Mouse (Mus musculus): ENCODE data around the gene Agbl5. TPM values are rescaled to one million over a fixed set of nuclear protein-coding genes. Genes with fewer than 3 reads are reported as not detected.

Agbl5 gene
- polyA plus RNA-seq, 1 experiment = 3.1 TPM

DNA sequence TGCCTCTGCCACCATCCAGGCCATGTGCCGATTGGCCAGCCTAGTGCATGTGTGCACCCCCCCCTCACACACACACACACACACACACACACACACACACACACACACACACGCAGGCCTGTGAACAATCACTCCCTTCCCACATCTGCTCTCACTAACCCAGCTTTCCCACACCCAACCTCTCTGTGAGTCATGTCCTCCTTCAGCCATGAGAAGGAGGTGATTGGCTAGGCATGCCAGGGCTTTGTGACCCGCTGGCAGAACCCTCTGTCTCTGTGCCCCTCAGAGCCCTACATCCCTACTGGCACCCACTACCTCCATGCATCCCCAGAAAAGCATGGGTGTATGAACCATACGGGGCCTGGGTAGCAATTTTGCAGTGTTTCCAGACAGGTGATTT lies 35.0 kb upstream of the Agbl5 start:
- no peaks in the 10 kb centered on the region for H3K36me3 ChIP-seq (ENCODE audit: control insufficient read depth, insufficient read depth)
- no peak overlapping the region for H3ac ChIP-seq (ENCODE audit: control insufficient read depth, insufficient read length)
- TF ChIP-seq POLR2A (IDR thresholded peaks at IDR 0.05; ENCODE audit: insufficient read length, low read depth) (no peak), MYOG (IDR thresholded peaks at IDR 0.05; ENCODE audit: control insufficient read depth in 1 of 3, insufficient read depth in 1 of 3, insufficient read length in 2 of 3, low read depth in 2 of 3) (no peak), TCF3 (IDR thresholded peaks at IDR 0.05; ENCODE audit: insufficient read length, low read depth) (no peak), CEBPB (IDR thresholded peaks at IDR 0.05; ENCODE audit: insufficient read depth, poor library complexity, severe bottlenecking) (no peak), SRF (IDR thresholded peaks at IDR 0.05; ENCODE audit: control insufficient read depth, insufficient read length, low read depth) (no peak), REST (IDR thresholded peaks at IDR 0.05; ENCODE audit: insufficient read depth, insufficient read length) (no peak), POLR2AphosphoS2 (IDR thresholded peaks at IDR 0.05; ENCODE audit: insufficient read length, low read depth) (no peak), MYOD1 (IDR thresholded peaks at IDR 0.05; ENCODE audit: control insufficient read depth in 1 of 3, insufficient read length in 2 of 3, low read depth in 2 of 3) (no peak), TCF12 (IDR thresholded peaks at IDR 0.05; ENCODE audit: insufficient read depth, poor library complexity, severe bottlenecking) (no peak), E2F4 (IDR thresholded peaks at IDR 0.05; ENCODE audit: insufficient read depth) (no peak), MAX (IDR thresholded peaks at IDR 0.05; ENCODE audit: low read depth) (no peak), USF1 (IDR thresholded peaks at IDR 0.05; ENCODE audit: low read depth) (no peak)
- no peaks in the 10 kb centered on the region for H3K79me2 ChIP-seq (ENCODE audit: control insufficient read depth, insufficient read depth)
- no peak overlapping the region for H3K4me3 ChIP-seq
- H3K27me3 ChIP-seq (ENCODE audit: control insufficient read depth, insufficient read depth, insufficient read length) = no peaks in the 10 kb centered on the region
- no peak overlapping the region for H3K4me2 ChIP-seq (ENCODE audit: low read depth)

GRCm38 (mm10) chr5:30855674-30856073 lies 32.8 kb upstream of the Agbl5 start:
- no peak overlapping the region for H3ac ChIP-seq (ENCODE audit: control insufficient read depth, insufficient read length)
- H3K79me2 ChIP-seq (ENCODE audit: control insufficient read depth, insufficient read depth) = no peaks in the 10 kb centered on the region
- no peak overlapping the region for H3K4me3 ChIP-seq
- H3K4me2 ChIP-seq (ENCODE audit: low read depth) = no peak overlapping the region
- TF ChIP-seq E2F4 (IDR thresholded peaks at IDR 0.05; ENCODE audit: insufficient read depth) = no peak
- TF ChIP-seq POLR2AphosphoS2 (IDR thresholded peaks at IDR 0.05; ENCODE audit: insufficient read length, low read depth) = no peak
- TF ChIP-seq MYOD1 (IDR thresholded peaks at IDR 0.05; ENCODE audit: control insufficient read depth in 1 of 3, insufficient read length in 2 of 3, low read depth in 2 of 3) = no peak
- TF ChIP-seq MYOG (IDR thresholded peaks at IDR 0.05; ENCODE audit: control insufficient read depth in 1 of 3, insufficient read depth in 1 of 3, insufficient read length in 2 of 3, low read depth in 2 of 3) = no peak
- no peak for TF ChIP-seq USF1 (IDR thresholded peaks at IDR 0.05; ENCODE audit: low read depth)
- TF ChIP-seq TCF3 (IDR thresholded peaks at IDR 0.05; ENCODE audit: insufficient read length, low read depth) = no peak
- no peaks in the 10 kb centered on the region for H3K36me3 ChIP-seq (ENCODE audit: control insufficient read depth, insufficient read depth)
- no peaks in the 10 kb centered on the region for H3K27me3 ChIP-seq (ENCODE audit: control insufficient read depth, insufficient read depth, insufficient read length)

DNA sequence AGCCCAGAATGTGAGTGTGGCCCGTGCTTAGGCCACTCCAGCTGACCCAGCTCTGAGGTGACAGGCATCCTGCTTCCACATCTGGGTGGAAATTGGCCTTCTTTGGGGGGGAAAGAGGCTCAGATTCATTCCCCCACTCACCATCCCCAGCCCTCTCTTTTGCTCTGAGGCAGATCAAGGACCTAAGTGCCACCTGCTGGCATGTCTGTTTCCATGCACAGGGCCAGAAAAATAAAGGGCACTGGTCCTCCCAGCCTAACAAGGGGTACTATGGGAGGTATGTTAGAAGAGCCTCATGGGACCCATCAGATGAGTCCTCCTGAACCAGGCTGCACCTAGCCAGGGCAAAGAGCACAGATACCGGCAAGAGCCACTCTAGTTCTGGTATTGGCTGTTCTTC lies 32.4 kb upstream of the Agbl5 start:
- no peak overlapping the region for H3ac ChIP-seq (ENCODE audit: control insufficient read depth, insufficient read length)
- H3K4me2 ChIP-seq (ENCODE audit: low read depth) = no peak overlapping the region
- H3K79me2 ChIP-seq (ENCODE audit: control insufficient read depth, insufficient read depth) = no peaks in the 10 kb centered on the region
- H3K36me3 ChIP-seq (ENCODE audit: control insufficient read depth, insufficient read depth) = no peaks in the 10 kb centered on the region
- no peak overlapping the region for H3K4me3 ChIP-seq
- TF ChIP-seq CEBPB (IDR thresholded peaks at IDR 0.05; ENCODE audit: insufficient read depth, poor library complexity, severe bottlenecking) (no peak), MYOG (IDR thresholded peaks at IDR 0.05; ENCODE audit: control insufficient read depth in 1 of 3, insufficient read depth in 1 of 3, insufficient read length in 2 of 3, low read depth in 2 of 3) (no peak), MYOD1 (IDR thresholded peaks at IDR 0.05; ENCODE audit: control insufficient read depth in 1 of 3, insufficient read length in 2 of 3, low read depth in 2 of 3) (no peak), SRF (IDR thresholded peaks at IDR 0.05; ENCODE audit: control insufficient read depth, insufficient read length, low read depth) (no peak), MAX (IDR thresholded peaks at IDR 0.05; ENCODE audit: low read depth) (no peak), USF1 (IDR thresholded peaks at IDR 0.05; ENCODE audit: low read depth) (no peak), POLR2AphosphoS2 (IDR thresholded peaks at IDR 0.05; ENCODE audit: insufficient read length, low read depth) (no peak), TCF3 (IDR thresholded peaks at IDR 0.05; ENCODE audit: insufficient read length, low read depth) (no peak), REST (IDR thresholded peaks at IDR 0.05; ENCODE audit: insufficient read depth, insufficient read length) (no peak), E2F4 (IDR thresholded peaks at IDR 0.05; ENCODE audit: insufficient read depth) (no peak), POLR2A (IDR thresholded peaks at IDR 0.05; ENCODE audit: insufficient read length, low read depth) (no peak), TCF12 (IDR thresholded peaks at IDR 0.05; ENCODE audit: insufficient read depth, poor library complexity, severe bottlenecking) (no peak)
- H3K27me3 ChIP-seq (ENCODE audit: control insufficient read depth, insufficient read depth, insufficient read length) = no peaks in the 10 kb centered on the region

GRCm38 (mm10) chr5:30863852-30864251 lies 24.6 kb upstream of the Agbl5 start:
- no peaks in the 10 kb centered on the region for H3K79me2 ChIP-seq (ENCODE audit: control insufficient read depth, insufficient read depth)
- no peaks in the 10 kb centered on the region for H3K36me3 ChIP-seq (ENCODE audit: control insufficient read depth, insufficient read depth)
- no peak for TF ChIP-seq E2F4 (IDR thresholded peaks at IDR 0.05; ENCODE audit: insufficient read depth)
- TF ChIP-seq POLR2AphosphoS2 (IDR thresholded peaks at IDR 0.05; ENCODE audit: insufficient read length, low read depth) = no peak
- no peak for TF ChIP-seq MAX (IDR thresholded peaks at IDR 0.05; ENCODE audit: low read depth)
- no peak for TF ChIP-seq SRF (IDR thresholded peaks at IDR 0.05; ENCODE audit: control insufficient read depth, insufficient read length, low read depth)
- TF ChIP-seq USF1 (IDR thresholded peaks at IDR 0.05; ENCODE audit: low read depth) = no peak
- no peak for TF ChIP-seq POLR2A (IDR thresholded peaks at IDR 0.05; ENCODE audit: insufficient read length, low read depth)
- peak in 2 of 3 experiments; percentile 14 to 56 for TF ChIP-seq MYOG (IDR thresholded peaks at IDR 0.05; ENCODE audit: control insufficient read depth in 1 of 3, insufficient read depth in 1 of 3, insufficient read length in 2 of 3, low read depth in 2 of 3)
- TF ChIP-seq TCF12 (IDR thresholded peaks at IDR 0.05; ENCODE audit: insufficient read depth, poor library complexity, severe bottlenecking) = no peak
- TF ChIP-seq TCF3 (IDR thresholded peaks at IDR 0.05; ENCODE audit: insufficient read length, low read depth) = no peak
- TF ChIP-seq CEBPB (IDR thresholded peaks at IDR 0.05; ENCODE audit: insufficient read depth, poor library complexity, severe bottlenecking) = no peak
- TF ChIP-seq MYOD1 (IDR thresholded peaks at IDR 0.05; ENCODE audit: control insufficient read depth in 1 of 3, insufficient read length in 2 of 3, low read depth in 2 of 3) = peak in 1 of 3 experiments; percentile 58
- TF ChIP-seq REST (IDR thresholded peaks at IDR 0.05; ENCODE audit: insufficient read depth, insufficient read length) = no peak
- H3K4me2 ChIP-seq (ENCODE audit: low read depth) = no peak overlapping the region
- no peak overlapping the region for H3ac ChIP-seq (ENCODE audit: control insufficient read depth, insufficient read length)
- H3K27me3 ChIP-seq (ENCODE audit: control insufficient read depth, insufficient read depth, insufficient read length) = no peaks in the 10 kb centered on the region
- no peak overlapping the region for H3K4me3 ChIP-seq
